Mouse (Mus musculus): ENCODE measurements around the gene Ache.

DNA sequence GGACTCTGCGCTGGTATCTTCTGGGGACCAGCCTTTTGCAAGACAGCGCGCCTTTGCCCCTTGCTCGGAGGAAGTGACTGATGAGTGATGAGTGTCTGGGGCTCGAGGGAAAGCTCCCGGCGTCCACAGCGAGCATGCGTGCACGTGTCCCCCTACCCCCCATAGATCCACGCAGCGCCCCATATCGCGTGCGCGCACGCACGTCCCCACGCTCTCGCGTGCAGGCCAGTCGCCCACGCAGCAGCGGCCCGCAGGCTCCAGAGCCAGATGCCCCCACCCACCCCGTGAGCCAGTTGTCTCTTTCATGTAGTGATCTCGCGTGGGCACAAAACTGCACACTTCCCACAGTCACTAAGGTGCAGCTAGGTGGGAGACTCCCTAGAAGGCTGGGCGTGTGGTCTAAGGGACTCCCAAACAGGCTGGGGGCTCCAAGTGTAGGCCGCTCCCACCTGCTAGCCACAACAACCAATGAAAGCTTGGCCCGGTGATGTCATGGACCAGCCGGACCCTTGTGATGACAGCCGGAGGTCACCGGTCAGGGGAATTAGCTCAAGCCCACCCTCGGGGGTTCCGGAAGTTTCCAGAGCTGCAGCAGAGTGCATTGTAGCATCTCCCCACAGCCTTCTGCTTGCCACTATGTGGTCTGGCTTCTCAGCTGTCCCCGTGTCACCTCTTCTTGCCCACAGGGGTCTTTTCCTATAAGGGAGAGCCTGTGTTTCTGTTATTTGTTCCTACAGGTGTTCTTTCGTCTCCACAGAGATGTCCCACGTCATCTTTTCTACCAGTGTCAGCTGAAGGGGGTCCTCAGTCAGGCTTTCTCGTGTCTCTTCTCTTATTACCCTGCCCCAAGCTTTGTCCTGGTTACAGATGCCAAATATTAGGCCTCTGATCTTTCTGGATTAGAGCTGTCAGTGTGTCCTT is at the start of gene Ache:
- TF ChIP-seq POLR2A (IDR thresholded peaks at IDR 0.05; ENCODE audit: extremely low read depth, insufficient read depth, low read length): no peak
- TF ChIP-seq CTCF (IDR thresholded peaks at IDR 0.05; ENCODE audit: low read depth, low read length): no peak

Measured in liver, adult 2 months (tissue).